Mouse (Mus musculus): ENCODE results near the gene Tbx3.

Gene Tbx3

DNA sequence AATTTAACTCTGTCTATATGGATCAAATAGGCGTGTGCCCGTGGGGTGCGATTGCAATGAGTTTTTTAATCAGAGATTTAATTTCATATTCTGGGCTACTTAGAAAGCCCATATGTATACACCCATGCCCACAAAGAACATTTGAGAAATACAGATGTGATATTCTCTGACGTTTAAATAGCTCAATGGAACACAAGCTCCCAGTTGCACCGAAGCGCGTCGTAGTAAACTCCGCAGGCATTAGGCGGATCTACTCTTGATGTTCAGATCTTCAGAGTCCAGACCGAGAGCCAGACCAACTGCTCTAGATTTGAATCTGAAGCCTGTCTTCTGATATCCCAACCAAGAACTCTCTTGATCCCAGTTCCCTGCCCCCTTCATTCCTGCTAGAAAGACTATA, 9.0 kb upstream of the Tbx3 start:
- no peak for DNase-seq (ENCODE audit: low read depth, low spot score)

- DNase-seq (ENCODE audit: low read depth, low spot score): no peak
Measured at GRCm38 (mm10) chr5:119662326-119662725, 8.1 kb upstream of the Tbx3 start.

DNA sequence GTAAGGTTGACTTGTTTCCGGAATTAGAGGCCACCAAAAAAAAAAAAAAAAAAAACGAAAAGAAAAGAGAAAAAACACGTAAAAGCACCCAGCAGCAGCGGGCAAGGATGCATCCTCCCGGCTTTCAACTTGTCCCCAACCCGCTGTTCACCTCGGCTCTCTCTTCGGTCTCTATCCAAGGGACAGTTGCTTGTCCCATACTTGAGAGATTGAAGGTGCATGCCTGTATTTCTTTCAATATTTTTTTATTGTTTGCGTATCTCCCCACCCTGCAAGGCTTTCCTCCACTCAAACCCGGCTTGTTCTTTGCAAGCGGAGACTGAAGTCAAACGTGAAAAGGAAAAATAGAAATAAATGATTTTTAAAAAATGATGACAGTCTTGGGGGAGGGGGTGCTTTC, 7.7 kb upstream of the Tbx3 start:
- no peak for DNase-seq (ENCODE audit: low read depth, low spot score)

DNA sequence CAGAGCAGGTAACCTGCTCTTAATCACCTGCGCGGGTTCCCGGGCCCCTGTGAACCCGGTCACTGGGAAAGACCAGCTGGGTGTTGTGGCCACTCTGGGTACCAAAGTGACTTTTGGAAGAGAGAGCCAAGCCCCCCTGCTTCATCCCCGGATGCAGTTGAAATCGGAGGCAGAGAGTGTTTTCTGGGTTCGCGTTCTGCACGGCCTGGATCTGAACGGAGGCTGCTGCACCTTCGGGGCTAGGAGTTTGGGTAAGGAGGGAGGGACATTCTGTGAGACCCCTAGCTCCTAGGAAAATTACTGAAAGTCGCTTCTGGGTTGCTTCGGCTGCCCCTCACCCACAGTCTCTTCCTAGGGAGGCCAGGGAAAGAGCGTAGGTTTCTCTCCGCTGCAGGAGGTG, 7.2 kb upstream of the Tbx3 start:
- no peak for DNase-seq (ENCODE audit: low read depth, low spot score)

GRCm38 (mm10) chr5:119663747-119664146, 6.7 kb upstream of the Tbx3 start:
- no peak for DNase-seq (ENCODE audit: low read depth, low spot score)

DNA sequence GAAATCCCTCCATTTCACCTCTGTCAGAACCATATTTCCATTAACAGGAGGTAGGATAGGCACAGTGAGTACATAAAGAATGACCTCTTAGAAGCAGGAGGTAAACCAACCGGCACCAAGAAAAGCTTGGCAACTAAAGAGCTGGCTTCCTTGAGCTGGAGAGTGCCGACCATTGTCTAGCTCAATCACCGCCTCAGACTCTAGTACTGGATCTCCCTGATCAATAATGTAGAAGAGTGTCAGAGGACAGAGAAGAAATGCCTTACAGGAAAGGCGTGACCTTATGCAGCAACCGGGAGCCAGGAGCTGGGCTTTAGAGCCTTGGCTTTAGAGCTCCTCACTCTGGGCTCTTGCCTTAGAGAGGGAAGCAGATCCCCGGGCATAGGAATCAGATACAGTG, 4.7 kb upstream of the Tbx3 start:
- DNase-seq (ENCODE audit: low read depth, low spot score): no peak

GRCm38 (mm10) chr5:119667356-119667940, 3.0 kb upstream of the Tbx3 start:
- no peak for DNase-seq (ENCODE audit: low read depth, low spot score)

DNA sequence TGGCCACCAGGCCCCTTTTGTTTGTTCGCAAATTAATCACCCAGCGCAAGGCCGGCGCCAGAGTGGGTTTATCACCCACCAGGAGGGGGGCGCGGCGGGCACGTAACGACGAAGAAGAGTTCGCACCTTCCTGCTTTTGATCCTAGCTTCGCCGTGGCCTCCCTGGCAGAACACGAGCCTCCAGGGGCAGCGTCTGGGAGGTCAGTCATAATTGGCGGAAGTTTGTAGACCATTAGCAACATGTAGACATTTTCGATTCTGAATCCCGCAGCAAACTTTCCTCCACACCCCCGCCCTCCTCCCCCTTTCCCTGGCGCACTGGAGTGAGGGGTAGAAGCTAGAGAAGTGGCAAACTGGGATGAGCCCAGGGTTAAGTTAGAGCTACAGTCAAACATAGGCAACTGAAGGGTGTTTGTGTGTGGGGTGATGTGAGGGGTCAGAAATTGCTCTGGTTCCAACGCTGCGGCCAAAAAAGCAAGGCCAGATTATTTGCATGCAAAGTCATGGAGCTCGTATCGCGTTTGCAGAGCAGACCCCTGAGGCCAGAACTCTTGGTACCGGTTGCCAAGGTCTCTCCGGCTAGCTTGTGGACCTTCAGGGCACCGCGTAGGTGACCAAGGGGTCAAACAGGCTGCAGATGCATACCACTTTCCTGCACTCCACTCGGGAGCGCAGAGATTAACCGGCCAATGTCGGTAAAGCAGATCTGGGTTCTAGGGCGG, 2.1 kb upstream of the Tbx3 start:
- no peak for DNase-seq (ENCODE audit: low read depth, low spot score)

- DNase-seq (ENCODE audit: low read depth, low spot score): no peak
Measured at GRCm38 (mm10) chr5:119668913-119669411, 1.5 kb upstream of the Tbx3 start.

DNA sequence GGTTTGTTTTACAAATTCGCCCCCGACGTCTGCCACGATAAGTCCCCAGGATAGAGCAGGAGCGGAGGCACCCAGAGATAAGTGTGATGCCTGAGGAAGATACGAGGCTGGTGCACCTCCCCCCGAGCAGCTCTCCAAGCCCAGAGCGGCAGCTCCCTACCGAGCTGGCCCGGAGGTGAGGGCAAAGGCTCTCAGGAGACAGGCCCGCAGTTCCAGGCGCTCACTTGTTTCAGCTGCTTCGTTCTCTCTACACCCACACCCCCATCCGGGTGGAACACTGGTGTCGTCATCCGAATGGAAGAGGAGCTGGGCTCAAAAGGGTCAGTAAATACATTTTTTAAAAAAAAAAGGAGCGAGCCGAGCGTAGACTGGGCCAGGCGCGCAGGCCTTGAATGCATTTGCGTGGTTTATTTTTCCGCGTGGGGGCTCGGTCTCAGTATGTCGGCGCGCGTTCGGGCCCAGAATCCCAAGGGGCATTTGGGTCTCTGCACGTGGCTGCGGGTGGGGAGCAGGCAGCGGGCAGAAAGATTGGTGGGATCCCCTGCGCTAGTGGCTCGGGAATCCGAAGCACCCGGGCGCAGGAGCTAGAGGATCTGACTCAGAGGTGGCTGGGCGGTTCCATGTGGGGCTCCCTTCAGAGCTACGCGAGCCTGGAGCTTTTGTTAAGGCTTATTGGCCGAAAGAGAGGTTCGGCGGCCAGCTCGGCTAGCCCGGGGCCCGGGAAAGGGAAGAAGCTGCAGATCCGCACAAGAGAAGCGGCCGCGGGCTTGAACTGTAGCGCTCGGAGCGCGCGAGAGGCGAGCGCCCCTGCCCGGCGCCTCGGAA, 516 bp upstream of the Tbx3 start:
- no peak for DNase-seq (ENCODE audit: low read depth, low spot score)

- DNase-seq (ENCODE audit: low read depth, low spot score): no peak
Measured at GRCm38 (mm10) chr5:119671124-119671801, 794 bp downstream of the Tbx3 start.

- DNase-seq (ENCODE audit: low read depth, low spot score): no peak
Measured at GRCm38 (mm10) chr5:119671965-119672347, 1.5 kb downstream of the Tbx3 start.

GRCm38 (mm10) chr5:119672348-119672983, 2.0 kb downstream of the Tbx3 start:
- DNase-seq (ENCODE audit: low read depth, low spot score): no peak

DNA sequence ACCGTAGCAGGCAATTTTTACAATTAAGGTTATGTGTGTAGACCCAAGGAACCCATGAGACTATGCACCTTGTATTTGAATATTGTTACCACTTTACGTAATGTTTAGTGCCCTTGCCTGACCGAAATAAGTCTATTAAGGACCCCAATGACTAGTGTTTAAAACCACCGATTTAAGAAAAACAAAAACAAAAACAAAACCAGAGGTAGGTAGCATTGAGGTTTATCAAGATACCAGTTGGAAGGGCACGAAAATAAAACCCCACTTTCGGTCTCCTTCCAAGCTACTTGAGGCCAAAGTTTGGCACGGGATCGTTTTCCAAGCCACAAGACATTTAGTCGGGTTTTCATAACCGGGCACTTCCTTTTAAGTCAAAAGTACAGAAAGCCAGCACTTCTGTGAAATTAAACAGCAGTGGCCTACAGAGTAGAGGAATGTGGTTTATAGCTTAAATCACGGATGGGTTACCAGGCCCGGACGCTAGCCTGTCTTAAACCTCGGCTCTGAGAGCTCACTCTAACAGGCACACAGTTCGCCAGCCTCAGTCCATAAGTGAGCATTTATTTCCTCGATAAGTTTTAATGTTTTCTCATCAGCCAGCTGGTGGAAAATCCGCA, 2.6 kb downstream of the Tbx3 start:
- DNase-seq (ENCODE audit: low read depth, low spot score): no peak

- DNase-seq (ENCODE audit: low read depth, low spot score): no peak
Measured at GRCm38 (mm10) chr5:119673716-119674605, 3.5 kb downstream of the Tbx3 start.

DNA sequence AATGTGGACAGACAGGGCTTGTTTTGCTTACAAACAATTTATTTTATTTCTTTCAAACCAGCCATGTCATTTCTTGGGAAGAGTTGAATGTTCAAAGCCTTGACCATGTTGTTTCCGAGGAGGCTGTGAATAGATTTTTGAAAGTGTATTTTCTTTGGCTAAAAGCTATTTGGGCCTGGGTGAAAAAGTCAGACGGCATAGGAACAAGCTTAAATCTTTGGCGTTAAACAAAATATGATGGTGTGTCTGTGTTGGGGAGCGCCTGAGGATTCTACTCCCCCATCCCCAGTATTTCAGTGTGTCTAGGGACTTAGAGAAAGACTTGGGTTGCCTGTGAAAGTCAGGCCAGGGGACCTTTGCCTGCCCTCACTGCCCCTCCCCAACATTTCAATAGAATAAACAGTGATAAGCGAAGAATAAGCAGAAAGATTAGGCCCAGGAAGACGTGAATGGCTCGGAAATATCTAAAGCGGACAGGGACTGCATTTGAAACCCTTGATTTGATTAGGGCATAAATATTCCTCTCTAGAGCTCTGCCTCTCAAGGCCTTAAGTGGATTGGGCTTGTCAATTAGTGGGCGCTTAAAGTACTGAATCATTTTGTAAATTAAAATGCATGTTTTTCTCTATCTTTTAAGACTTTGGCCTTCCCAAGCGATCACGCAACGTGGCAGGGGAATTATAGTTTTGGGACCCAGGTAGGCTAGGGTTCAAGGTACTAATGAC, 4.3 kb downstream of the Tbx3 start:
- DNase-seq (ENCODE audit: low read depth, low spot score): no peak

DNA sequence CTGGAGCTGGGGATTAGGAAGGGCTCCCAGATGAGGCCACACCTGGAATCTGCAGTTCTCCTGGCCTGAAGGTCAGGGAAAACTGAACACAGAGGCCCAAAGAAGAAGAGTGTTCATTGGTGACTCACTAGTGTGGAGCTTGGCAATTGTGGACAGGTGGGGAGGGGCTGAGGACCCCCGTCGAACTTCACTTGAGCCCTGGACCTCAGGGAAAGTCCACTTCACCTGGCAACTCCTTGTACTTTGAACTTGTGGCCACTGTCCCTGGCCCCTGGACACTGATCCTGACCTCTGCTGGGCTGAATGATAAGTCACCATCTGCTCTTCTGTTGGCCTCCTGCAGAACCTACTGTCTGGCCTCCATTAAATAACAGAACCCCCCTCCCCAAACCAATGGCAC, 5.8 kb downstream of the Tbx3 start:
- DNase-seq (ENCODE audit: low read depth, low spot score): no peak

DNA sequence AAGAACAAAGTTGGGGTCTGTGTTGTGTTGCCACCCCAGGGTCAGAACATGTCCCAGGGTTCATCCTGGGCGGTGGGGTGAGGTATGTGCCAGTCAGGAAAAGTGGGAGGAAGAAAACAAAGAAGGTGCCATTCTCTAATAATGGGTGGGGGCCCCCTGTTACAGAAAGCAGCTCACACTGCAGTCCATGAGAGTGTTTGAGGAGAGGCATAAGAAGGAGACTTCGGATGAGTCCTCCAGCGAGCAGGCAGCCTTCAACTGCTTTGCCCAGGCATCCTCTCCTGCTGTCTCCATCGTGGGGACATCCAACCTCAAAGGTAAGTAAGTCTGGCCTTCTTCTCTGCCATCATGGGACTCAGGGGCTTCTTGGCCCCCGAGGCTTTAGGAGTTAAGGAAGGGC, 8.0 kb downstream of the Tbx3 start:
- no peak for DNase-seq (ENCODE audit: low read depth, low spot score)

- no peak for DNase-seq (ENCODE audit: low read depth, low spot score)
Measured at GRCm38 (mm10) chr5:119679084-119679483, 8.6 kb downstream of the Tbx3 start.
